Mouse (Mus musculus): ENCODE measurements at regions not wholly inside any gene's neighbourhood (a gene's known extent, or its start where the extent isn't known, plus 50 kb on each side); places are given as distances from the start of the nearest gene placed in this dataset.
A peak's percentile ranks its signal among the peaks of the same experiment; 100 is the strongest.

GRCm38 (mm10) chr10:84087929-84088328 lies 352.5 kb downstream of the Nuak1 start:
- Histone ChIP-seq H3K36me3 (replicated peaks) (no peaks in the 10 kb centered on the region), H3K9me3 (no peaks in the 10 kb centered on the region), H3K4me1 (peaks cover 20% of the 10 kb centered on the region; the same call in 1 of the 2 replicates), H3K27me3 (replicated peaks; ENCODE audit: low read depth, poor library complexity, severe bottlenecking) (0 out of 2 replicates have a peak, but pooled peaks cover 5% of the 10 kb centered on the region), H3K4me3 (no peak overlapping the region), H3K27ac (replicated peaks) (no peak overlapping the region)
- 89% methylated on average over 3 of the region's 3 CpGs for WGBS
- no peak for DNase-seq (ENCODE audit: low spot score)

DNA sequence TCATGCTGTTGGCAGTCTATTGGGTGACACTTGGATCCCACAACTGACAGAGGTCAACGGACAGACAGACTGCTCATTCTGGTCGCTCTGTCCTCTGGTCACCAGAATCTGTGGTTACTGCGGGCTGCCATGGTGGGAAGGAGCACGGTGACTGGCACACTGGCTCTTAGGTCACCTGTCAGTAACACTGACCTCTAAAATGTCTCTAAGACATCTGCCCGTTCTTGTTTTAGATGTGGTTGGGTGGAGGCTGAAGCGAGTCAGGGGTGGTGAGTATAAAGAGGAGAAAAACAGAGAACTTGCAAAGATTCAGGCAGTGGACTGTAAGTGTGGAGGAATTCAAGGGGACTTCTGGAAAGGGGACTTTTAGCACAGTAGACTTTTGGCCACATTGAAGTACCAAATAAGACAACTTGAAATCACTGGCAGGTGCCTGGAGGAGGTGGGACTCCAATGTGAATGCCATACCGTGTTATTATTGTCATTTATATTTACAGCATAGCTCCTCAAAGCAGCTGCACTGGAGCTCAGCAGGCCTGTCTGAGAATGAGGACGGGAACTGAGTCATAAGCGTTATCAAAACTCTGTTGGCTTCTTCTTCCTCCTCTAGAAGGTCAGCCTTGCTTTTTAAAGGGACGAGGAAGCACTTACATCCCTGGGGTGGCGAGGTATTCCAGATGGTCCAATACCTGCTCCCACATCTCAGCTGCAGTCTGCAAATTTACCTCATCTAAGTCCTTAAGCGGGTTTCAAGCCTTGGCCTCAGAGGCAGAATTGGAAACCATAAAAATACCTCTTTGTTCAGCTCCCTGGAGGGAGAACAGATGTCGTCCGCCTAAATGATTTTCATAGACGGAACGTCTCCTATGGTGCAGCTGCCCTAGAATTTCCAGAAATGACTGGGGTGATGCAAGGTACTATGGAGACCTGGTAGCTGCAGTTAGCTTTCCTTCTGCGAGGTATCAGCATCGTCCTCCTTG lies 351.3 kb downstream of the Nuak1 start:
- Histone ChIP-seq H3K9me3 (no peaks in the 10 kb centered on the region), H3K4me1 (peaks cover 28% of the 10 kb centered on the region), H3K27ac (replicated peaks) (no peak overlapping the region; the same call in 1 of the 2 replicates), H3K27me3 (replicated peaks; ENCODE audit: low read depth, poor library complexity, severe bottlenecking) (0 out of 2 replicates have a peak, but pooled peaks cover 5% of the 10 kb centered on the region), H3K36me3 (replicated peaks) (no peaks in the 10 kb centered on the region), H3K4me3 (no peak overlapping the region)
- no peak for DNase-seq (ENCODE audit: low spot score)
- 85% methylated on average over 18 of the region's 18 CpGs for WGBS

GRCm38 (mm10) chr10:84093919-84094318 lies 346.5 kb downstream of the Nuak1 start:
- 54% methylated on average over 4 of the region's 4 CpGs for WGBS
- peak; percentile 51 for DNase-seq (ENCODE audit: low spot score)
- Histone ChIP-seq H3K9me3 (no peaks in the 10 kb centered on the region), H3K27ac (replicated peaks) (no peak overlapping the region), H3K4me3 (no peak overlapping the region), H3K27me3 (replicated peaks; ENCODE audit: low read depth, poor library complexity, severe bottlenecking) (0 out of 2 replicates have a peak, but pooled peaks cover 1% of the 10 kb centered on the region), H3K4me1 (peaks cover 27% of the 10 kb centered on the region), H3K36me3 (replicated peaks) (no peaks in the 10 kb centered on the region)

DNA sequence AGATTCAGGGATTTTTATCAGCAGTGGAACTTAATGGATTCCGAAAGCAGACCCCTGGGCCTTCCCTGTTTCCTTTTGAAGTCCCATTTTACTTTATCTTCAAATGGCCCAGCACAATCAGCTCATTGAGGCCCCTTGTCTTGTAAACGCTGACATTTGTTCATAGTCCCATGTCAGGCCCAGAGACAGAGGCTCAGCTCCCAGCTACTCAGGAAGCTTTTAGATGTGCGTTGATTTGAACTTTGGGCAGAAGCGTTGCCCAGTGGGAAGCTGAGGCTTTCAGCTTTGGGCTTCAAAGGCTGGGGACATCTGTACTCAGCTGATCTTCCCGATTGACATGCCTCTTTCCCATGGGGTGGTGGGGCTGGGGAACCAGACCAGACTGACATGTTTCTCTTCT lies 343.2 kb downstream of the Nuak1 start:
- no peak overlapping the region for H3K4me3 ChIP-seq
- H3K4me1 ChIP-seq: peaks cover 41% of the 10 kb centered on the region

DNA sequence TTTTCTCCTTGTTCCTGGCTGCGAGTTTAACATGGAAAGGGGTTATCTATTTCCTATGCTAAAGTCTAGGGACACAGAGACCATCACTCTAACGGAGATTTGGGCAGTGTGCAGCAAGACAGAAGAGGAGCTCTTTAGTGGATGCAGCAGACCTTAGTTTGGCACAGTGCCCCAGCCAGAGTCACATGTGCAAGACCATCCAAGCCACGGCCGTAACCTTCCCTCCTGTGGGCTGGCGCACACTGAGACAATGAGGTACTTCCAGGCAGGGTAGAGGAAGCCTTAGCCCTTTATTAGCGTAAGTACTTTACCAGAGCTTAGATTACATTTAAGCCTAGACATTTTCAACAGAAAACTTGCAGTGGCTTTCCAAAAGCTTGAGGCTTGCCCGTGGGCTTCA lies 336.4 kb downstream of the Nuak1 start:
- no peak overlapping the region for H3K4me3 ChIP-seq
- peaks cover 25% of the 10 kb centered on the region for H3K4me1 ChIP-seq
- no peak overlapping the region for H3K27ac ChIP-seq (replicated peaks)
- H3K36me3 ChIP-seq (replicated peaks): no peaks in the 10 kb centered on the region
- no peak for DNase-seq (ENCODE audit: low spot score)
- 87% methylated on average over 7 of the region's 7 CpGs for WGBS
- no peaks in the 10 kb centered on the region for H3K9me3 ChIP-seq
- H3K27me3 ChIP-seq (replicated peaks; ENCODE audit: low read depth, poor library complexity, severe bottlenecking): no peaks in the 10 kb centered on the region; the same call in 1 of the 2 replicates

More for the DNA sequence above, 343.2 kb downstream of the Nuak1 start:
- 37% methylated on average over 5 of the region's 5 CpGs for WGBS
- DNase-seq (ENCODE audit: low spot score): no peak
- no peaks in the 10 kb centered on the region; the same call in 1 of the 2 replicates for H3K27me3 ChIP-seq (replicated peaks; ENCODE audit: low read depth, poor library complexity, severe bottlenecking)
- H3K27ac ChIP-seq (replicated peaks): no peak overlapping the region
- H3K9me3 ChIP-seq: no peaks in the 10 kb centered on the region
- H3K36me3 ChIP-seq (replicated peaks): no peaks in the 10 kb centered on the region

DNA sequence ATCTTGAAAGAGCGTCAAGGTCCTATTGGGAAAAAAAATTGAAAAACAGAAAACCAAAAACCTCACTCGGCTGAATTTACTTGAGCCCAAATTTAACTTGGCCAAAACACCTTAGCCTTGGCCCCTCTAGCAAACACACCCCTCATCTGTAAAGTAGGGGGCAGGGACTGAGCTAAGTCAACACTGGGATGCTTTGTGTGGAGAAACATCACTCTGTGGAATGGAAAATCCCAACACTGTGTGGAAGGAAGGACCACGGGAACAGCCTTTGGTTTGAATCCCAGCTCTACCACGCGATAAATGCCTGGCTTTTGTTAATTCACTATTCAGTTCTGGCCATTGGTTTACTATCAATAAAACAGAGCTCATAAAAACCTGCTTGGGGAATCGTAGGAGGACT lies 335.8 kb downstream of the Nuak1 start:
- no peak for DNase-seq (ENCODE audit: low spot score)
- Histone ChIP-seq H3K9me3 (no peaks in the 10 kb centered on the region), H3K27ac (replicated peaks) (no peak overlapping the region), H3K4me3 (no peak overlapping the region), H3K4me1 (peaks cover 25% of the 10 kb centered on the region), H3K27me3 (replicated peaks; ENCODE audit: low read depth, poor library complexity, severe bottlenecking) (no peaks in the 10 kb centered on the region; the same call in 1 of the 2 replicates), H3K36me3 (replicated peaks) (no peaks in the 10 kb centered on the region)
- WGBS: 90% methylated on average over 6 of the region's 6 CpGs

DNA sequence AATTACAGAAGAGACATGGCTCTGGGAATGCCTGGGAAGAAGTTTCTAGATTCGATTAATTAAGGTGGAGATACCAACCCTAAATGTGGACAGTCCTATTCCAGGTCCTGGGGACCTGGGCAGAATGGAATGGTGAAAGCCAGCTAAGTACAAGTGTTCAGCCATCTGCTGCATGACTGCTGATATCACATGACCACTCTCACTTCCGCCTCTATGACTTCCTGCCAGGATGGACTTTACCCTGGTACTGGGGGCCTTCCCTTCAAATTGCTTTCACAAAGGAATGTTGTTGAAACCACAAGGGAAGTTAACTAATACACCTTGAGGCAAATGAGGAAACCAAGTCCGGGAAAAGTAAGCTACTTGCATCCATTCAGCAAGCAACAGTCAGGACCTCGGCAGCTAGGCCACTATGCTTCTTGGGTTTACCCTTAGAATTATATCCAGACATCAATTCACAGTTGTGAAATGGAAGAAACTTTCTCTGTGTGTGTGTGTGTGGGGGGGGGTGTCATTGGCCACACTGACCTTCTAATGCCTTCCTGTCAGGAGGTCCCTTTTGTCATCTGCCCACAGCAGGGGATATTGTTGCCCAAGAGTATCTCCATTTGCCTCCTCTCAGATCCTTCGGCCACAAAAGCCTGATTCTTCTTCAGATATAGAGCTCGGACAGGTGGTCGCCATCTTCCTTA lies 330.6 kb downstream of the Nuak1 start:
- no peak overlapping the region for H3K27ac ChIP-seq (replicated peaks)
- H3K4me3 ChIP-seq: no peak overlapping the region
- no peak for DNase-seq (ENCODE audit: low spot score)
- no peaks in the 10 kb centered on the region for H3K36me3 ChIP-seq (replicated peaks)
- 51% methylated on average over 7 of the region's 7 CpGs for WGBS
- H3K9me3 ChIP-seq: no peaks in the 10 kb centered on the region
- peaks cover 23% of the 10 kb centered on the region for H3K4me1 ChIP-seq
- no peaks in the 10 kb centered on the region; the same call in 1 of the 2 replicates for H3K27me3 ChIP-seq (replicated peaks; ENCODE audit: low read depth, poor library complexity, severe bottlenecking)

GRCm38 (mm10) chr10:84110372-84110985 lies 329.9 kb downstream of the Nuak1 start:
- 47% methylated on average over 4 of the region's 4 CpGs for WGBS
- H3K27ac ChIP-seq (replicated peaks): no peak overlapping the region; the same call in 1 of the 2 replicates
- no peaks in the 10 kb centered on the region for H3K36me3 ChIP-seq (replicated peaks)
- H3K4me1 ChIP-seq: peaks cover 23% of the 10 kb centered on the region
- H3K9me3 ChIP-seq: no peaks in the 10 kb centered on the region
- no peak overlapping the region for H3K4me3 ChIP-seq
- no peak for DNase-seq (ENCODE audit: low spot score)
- no peaks in the 10 kb centered on the region; the same call in 1 of the 2 replicates for H3K27me3 ChIP-seq (replicated peaks; ENCODE audit: low read depth, poor library complexity, severe bottlenecking)

DNA sequence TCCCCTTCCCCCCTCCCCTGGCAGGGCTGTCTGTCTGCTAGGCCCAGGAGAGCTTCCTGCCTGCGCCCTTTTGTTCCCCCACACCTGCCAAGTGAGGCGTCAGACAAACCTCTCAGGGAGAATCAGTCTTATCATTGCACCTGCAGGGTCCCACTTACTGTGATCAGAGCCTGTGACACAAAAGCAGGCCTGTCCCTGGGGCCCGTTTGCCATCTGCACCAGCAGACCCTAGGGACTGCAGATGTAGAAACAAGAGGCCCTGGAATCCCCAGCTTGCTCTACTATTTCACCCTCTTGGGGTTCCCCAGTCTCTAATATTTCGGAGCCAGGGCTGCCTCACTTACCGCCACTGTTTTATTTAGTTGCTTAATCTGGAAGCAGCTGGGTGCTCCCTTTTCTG lies 328.9 kb downstream of the Nuak1 start:
- Histone ChIP-seq H3K4me3 (no peak overlapping the region), H3K27me3 (replicated peaks; ENCODE audit: low read depth, poor library complexity, severe bottlenecking) (no peaks in the 10 kb centered on the region), H3K27ac (replicated peaks) (no peak overlapping the region; the same call in 1 of the 2 replicates), H3K4me1 (peaks cover 23% of the 10 kb centered on the region), H3K9me3 (no peaks in the 10 kb centered on the region), H3K36me3 (replicated peaks) (no peaks in the 10 kb centered on the region)
- WGBS: 24% methylated on average over 5 of the region's 5 CpGs
- no peak for DNase-seq (ENCODE audit: low spot score)

- H3K4me3 ChIP-seq: no peak overlapping the region
- 62% methylated on average over 5 of the region's 5 CpGs for WGBS
- H3K27ac ChIP-seq (replicated peaks): no peak overlapping the region
Observed at GRCm38 (mm10) chr10:84111909-84112308, 328.5 kb downstream of the Nuak1 start.

DNA sequence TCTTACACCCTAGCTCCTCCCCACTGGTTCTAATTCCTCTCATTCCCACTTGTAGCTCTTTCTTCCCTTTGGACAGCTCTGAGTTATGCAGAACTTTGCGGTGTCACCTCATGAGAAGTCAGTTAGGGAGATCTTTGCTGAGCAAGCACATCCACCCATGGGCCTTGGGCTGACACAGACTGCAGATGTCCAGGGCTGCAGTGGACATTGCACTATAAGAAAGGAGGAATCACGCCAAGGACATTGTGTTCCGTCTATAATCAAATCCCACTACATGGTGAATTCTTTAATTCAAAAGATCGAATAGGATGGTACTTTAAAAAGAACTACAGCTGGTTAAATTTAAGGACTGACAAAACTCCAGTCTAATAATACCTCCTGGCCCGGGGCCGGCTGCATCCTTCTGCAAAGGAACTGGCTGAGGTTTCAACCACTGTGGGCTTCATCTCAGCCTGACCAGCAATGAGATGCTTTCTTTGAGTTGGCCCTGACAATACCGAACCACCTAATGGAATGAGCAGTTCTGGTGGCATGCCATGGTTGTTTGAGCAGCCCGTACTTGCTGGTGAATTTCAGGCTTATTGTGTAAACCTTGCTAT lies 320.3 kb downstream of the Nuak1 start:
- Histone ChIP-seq H3K36me3 (replicated peaks) (no peaks in the 10 kb centered on the region), H3K9me3 (peaks cover 3% of the 10 kb centered on the region; the same call in 1 of the 2 replicates), H3K27ac (replicated peaks) (no peak overlapping the region), H3K27me3 (replicated peaks; ENCODE audit: low read depth, poor library complexity, severe bottlenecking) (no peaks in the 10 kb centered on the region), H3K4me3 (no peak overlapping the region), H3K4me1 (no peaks in the 10 kb centered on the region)
- WGBS: 91% methylated on average over 8 of the region's 8 CpGs
- DNase-seq (ENCODE audit: low spot score): no peak

More at GRCm38 (mm10) chr10:84111909-84112308, 328.5 kb downstream of the Nuak1 start:
- DNase-seq (ENCODE audit: low spot score): no peak
- Histone ChIP-seq H3K4me1 (peaks cover 23% of the 10 kb centered on the region), H3K9me3 (no peaks in the 10 kb centered on the region), H3K36me3 (replicated peaks) (no peaks in the 10 kb centered on the region), H3K27me3 (replicated peaks; ENCODE audit: low read depth, poor library complexity, severe bottlenecking) (no peaks in the 10 kb centered on the region)
